Mouse (Mus musculus) heart, postnatal 14 days (tissue): ENCODE results near the gene Il11ra1. TPM values are rescaled to one million over a fixed set of nuclear protein-coding genes. Genes with fewer than 3 reads are reported as not detected.

Experiments used
- DNase-seq, 2 experiments: peaks; one replicate each; pipeline ENCODE4 v3.0.0; 2021 to 2022
- intact Hi-C: fragments of 180-260 bp; cut with DNase I; formaldehyde crosslinking; loops from one replicate; pipeline ENCODE4 v1.15.1; 2025
- total RNA-seq, 2 experiments: library from RNA; stranded (reverse); gene quantifications; 2 replicates each; pipeline ENCODE4 v1.2.3; 2021

Gene Il11ra1
- total RNA-seq, 2 experiments from 2014 or later: 56.9 to 61.0 TPM

DNA sequence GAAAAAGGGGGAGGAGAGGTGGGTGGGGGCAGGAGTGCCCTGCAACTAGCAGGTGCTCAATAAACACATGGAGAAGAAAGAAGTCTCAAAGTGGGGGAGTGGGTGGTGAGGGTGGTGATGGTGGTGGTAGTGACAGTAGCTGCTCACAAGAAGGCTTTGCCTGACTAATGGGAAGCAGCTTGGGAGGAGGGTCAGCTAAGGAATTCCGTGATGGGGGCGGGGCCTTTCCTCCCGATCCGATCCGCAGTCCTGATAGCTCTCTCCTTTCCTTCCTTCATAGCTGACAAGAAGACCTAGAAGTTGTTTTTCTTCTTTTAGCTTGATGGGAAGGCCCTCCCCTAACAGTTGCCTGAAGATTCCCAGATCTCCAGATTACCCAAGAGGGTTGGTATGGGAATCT is 4.9 kb downstream of the Il11ra1 start:
- intact Hi-C loops: loop anchor here (5.0 kb wide), 1 partner anchor 92 kb away; no protein-coding TSS in a partner anchor
- DNase-seq: no peak

DNA sequence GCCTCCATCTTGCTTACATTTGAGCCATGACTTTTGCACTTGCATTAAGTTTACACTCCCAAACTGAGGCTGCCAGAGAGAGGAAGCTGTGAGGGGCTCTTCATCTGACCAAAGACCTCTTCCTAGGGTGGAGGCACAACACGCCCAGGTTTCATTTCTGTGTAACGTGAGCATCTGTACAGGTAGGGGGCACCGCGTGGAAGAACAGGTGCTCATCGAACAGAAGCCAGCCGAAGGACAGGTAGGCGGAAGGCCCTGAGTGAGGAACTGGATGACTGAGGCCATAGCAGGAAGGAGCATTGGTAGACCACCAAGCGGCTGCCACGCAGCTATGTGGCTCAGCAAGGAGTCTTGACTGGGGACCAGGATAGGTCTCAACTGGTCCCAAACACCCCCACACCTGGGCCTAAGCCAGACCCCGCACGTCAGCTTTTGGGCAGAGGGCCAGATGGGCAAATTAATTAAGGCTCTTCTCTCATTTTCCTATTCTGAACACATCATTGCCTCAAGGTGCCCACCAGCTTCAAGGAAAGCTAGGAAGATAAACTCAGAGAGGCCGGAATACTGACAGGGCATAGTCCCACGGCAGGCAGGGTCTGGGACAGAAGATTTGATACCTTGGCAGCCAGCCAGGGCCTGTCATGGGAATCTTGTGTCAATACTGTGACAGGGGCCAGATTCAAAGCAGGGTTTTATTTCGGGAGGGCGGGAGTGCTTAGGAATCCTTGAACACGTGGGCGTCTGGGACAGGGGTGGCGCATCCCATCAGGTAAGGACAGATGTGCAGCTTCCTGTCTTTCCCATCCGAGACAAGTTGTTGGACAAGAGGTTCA is 6.3 kb downstream of the Il11ra1 start:
- intact Hi-C loops: loop anchor here (2.0 to 5.0 kb wide), 2 partner anchors 94 to 151 kb away; no protein-coding TSS in a partner anchor
- DNase-seq: no peak

DNA sequence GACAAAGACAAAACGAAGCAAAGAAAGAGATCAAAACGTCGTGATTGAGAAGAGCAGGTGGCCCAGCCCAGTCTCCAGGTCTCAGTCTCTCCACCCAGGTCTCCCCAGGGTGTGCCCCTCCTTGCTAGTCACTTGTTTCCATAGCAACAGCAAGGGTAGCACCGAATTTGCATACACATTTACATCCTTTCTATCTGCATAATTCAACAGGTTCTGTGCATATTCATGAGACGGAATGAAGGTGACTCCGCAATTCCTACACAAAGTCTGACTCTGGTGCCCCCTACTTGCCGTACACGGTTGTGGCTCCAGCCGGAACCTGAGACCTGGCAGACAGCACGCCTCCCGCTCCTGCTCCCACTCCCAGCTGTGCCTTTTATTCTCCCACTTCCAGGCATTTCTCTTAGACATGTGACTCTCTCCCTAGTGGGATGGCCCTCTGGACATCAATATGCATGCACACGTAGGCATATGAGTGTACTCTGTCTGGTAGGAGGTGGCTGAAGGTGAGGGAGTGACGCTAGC is 7.3 kb downstream of the Il11ra1 start:
- intact Hi-C loops: loop anchor here (2.0 to 5.0 kb wide), 2 partner anchors 95 to 152 kb away; no protein-coding TSS in a partner anchor
- DNase-seq: peak; percentile 47 to 64

DNA sequence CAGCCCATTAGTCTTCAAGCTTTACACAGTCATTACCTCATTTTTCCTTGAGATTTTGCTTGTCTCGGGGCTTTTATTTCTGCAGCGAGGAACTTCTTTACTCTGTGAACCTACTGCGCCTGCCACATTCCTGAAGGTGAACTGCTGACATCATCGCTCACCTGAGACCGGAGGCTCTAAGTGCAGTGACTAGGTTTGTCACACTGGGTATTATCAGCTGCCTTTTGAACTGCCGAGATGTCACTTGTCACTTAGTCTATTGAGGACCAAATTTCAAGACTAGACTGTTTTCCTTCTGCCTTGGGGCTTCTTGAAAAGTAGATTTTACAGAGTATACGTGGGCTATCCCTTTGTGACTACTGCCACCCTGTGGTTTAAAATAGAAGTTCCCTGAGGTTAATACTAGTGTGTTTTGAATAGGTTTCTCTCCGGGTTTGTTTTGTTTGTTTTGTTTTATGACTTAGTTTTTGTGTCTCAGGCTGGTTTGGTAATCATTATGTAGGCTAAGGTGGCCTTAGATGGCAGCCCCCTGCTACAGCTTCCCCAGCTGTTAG is 8.5 kb downstream of the Il11ra1 start:
- peak in 1 of 2 experiments; percentile 62 for DNase-seq

DNA sequence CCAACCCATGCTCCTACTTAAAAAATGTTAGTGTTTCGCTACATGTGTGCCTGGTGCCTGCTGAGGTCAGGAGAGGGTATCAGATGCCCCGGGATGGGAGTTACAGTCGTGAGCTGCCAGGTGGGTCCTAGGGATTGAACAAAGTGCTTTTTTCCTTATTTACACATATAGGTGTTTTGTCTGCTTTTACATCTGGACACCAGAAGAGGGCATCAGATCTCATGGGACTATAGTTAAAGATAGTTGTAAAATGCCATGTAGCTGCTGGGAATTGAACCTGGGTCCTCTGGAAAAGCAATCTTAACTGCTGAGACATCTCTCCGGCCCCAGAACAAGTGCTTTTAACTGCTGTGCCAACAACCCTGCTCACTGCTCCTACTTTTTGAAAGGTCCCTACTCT is 10.4 kb downstream of the Il11ra1 start:
- no peak for DNase-seq
- intact Hi-C loops: no loop called here

More for the DNA sequence above, 8.5 kb downstream of the Il11ra1 start:
- intact Hi-C loops: loop anchor here (2.0 to 5.0 kb wide), 3 partner anchors 55 to 239 kb away; no protein-coding TSS in a partner anchor

DNA sequence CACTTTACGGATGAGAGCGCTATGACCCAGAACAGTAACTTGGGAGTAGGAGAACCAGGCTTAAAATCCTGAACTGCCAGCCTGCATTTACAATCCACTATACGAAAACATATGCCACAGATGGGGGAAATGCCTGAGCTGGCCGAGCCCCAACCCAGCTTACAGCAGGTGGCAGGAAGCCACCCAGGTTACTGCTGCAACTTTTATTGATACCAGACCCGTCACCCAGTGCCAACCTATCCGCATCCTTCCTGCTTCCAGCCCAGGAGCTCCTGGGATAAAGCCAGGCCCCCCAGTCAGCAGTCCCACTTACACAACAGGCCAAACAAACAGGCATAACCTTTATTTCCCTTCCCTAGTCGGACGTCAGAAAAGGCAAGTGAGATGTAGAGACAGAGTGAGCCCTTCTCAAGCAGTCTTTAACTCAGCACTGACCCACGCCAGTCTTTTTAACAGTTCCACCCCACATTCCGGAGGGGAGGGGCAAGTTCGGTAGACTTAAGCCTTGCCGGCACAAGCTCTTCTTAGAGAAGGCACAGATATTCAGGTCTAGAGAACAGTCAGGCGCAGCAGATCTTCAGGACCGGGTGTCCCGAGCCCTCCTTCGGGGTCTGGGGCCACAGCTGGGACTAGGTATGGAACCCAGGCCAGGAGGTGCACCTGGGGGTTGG is 12.1 kb downstream of the Il11ra1 start:
- intact Hi-C loops: no loop called here
- no peak for DNase-seq

DNA sequence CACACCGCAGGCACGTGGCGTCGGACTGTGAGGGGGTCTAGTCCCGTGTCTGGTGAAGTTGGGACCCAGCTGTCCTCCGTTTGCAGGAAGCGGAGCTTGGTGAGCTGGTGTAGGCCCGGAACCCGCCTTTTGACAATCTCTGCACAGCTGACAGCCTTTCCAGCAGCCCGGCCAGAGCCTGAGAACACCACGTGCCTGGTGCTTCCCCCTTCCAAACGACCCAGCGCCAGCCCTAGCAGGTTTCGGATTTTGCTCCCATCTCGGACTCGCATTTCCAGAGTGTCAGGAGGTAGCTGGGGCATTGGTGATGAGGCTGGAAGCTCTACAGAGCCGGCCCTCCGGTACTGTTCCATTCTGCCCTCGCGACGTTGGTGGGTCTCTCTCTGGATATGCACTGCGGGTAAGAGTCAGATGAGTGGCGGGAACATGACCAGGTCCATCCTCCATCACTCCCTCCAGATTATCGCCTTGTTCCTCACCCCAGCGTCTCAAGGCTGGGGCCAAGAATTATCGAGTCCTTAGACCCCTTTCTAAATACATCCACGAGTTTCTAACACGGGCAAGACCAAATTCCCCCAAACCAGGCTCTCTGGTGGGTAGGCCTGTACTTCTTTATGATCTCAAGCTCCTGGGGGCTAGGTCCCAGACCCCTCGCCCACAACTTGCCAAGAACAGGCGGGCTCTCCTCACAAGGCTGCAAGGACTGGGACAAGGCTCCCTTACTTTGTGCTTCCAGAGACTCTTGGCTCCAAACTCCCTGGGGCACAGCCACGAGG is 12.8 kb downstream of the Il11ra1 start:
- DNase-seq: peak in 1 of 2 experiments; percentile 34
- intact Hi-C loops: no loop called here

DNA sequence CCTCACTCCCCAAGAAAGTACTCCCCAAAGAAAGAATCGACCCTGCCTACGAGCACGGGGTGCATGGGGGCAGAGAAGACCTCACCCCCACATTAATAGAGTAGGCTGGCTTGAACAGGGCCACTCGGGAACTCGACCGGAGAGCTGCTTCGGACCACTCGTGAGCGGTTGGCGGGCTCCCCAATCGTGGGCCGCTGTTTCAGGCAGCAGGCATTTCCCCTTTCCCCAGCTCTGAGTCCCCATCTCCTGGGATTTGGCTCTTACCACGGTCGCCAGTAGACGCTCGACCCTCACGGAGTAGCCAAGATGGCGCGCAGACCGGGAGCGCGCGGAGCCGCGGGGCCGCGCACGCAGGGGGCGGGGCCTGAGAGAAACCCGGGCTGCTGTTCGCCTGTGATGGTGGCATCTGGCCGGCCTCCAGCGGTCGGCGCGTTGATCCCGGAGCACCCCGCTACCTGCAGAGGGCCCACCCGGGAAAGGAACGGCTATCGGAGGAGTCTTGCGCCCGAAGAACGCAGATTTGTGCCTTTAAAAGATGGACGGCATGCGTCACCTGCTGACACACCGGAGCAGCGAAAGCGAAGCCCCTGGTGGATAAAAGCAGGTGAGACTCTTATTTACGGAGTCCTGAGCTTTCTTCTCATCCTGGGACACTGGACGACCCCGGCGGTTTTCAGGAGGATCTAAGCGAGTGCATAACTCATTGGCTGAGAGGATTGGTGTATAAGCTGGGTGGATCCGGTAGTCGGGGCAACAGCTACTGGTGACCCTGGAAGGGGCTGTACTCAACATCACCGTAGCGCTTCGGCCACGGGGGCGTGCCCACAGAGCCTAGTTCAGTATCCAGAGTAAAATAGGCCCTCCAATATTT is 13.6 kb downstream of the Il11ra1 start, which contains the start of gene Rpp25l:
TSS of gene Rpp25l (minus strand) at position 338 of the 871 bp plus-strand sequence.
- peak; percentile 88 for DNase-seq
- intact Hi-C loops: loop anchor here (1.0 kb wide), 1 partner anchor 22 kb away; no protein-coding TSS in a partner anchor

DNA sequence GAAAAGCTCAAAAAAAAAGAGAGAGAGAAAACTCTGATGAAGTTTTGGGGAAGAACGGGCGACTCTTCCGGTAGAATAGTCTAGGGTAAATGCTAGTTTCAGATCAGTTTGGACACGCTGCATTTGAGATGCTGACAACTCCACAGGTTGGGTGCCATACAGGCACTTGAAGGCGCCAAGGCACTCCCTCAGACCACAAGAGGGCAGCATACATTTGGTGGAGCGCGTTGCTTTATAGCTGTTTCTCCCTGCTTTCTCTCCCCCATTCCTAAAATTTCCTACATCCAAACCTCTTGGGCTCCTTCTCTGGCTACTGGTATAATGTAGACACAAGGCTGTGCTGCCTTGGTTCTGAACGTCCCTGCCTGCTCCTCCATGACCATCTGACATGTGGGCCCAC is 14.5 kb downstream of the Il11ra1 start:
- intact Hi-C loops: loop anchor here (1.0 kb wide), 1 partner anchor 21 kb away; no protein-coding TSS in a partner anchor
- DNase-seq: peak; percentile 58 to 78

DNA sequence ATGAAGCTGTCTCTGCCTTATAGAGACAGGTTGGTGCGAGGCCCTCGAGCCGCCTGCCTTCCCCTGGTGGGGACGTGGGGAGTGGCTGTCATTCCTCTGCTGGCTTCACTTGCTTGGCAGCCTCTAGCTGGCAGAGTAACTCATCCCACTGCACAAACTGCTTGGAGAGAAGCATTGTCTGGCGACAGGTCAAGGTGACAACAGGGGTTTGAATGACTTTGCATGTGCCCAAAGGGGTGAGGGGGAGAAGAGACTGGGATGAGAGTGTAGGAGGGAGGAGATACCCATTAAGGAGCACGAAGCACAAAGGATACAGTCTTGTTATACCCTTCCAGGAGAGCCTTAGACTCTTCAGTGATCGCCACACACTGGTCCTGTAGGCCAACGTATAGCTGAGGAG is 15.3 kb downstream of the Il11ra1 start:
- no peak for DNase-seq
- intact Hi-C loops: no loop called here

DNA sequence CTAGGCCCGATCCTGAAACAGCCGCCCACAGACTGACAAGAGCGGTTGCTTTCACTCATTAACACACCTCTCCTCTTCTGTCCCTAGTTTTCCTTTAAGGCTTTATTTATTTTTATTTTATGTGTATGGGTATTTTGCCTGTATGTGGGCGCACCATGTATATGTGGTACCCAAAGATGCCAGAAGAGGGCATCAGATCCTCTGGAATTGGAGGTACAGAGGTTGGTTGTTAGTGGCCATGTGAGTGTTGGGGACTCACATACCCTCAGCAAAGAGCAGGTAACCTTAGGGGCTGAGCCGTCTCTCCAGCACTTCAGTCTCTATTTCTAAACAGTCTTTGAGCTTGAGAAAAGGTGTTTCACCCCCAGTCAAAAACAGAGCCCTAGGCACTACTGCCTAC is 15.8 kb downstream of the Il11ra1 start:
- intact Hi-C loops: no loop called here
- peak; percentile 25 to 51 for DNase-seq

DNA sequence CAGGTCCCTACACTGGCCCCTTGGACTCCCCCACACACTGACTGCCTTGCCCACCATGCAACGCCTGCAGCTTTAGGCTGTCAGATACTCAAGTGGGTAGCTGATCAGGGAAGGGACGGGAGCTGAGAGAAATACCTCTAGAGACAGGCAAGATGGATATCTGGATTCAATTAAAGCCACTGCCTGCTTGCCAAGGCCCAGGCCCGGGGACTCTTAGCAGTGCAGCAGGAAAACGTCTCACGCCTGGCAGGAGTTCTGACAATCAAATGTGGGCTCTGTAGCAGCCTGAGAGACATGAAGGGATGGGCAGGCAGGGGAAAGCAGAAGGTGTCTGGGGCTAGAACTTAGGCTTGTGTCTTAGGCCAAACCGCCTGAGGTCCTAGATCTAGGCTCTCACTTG is 17.0 kb downstream of the Il11ra1 start:
- intact Hi-C loops: no loop called here
- DNase-seq: no peak

DNA sequence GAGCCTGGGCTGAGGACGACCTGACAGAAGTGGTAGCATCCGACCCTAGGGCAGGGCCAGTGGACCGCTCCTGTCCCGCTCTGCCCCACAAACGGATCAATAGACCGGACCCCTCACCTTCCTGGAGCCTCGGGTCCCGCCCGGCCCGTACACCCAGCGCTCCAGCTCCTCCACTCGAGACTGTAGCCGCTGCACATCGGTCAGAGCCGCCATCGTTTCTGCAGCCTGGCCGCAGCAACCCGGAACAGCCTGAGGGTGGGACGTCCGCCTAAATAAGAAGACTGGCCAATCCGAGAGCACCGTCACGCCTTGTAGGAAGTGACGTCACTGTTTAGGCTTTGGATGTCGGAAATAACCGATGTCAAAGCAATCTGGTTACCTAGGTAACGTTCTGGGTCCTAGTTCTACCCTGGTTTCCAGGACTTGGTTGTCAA is 23.1 kb downstream of the Il11ra1 start, which contains the start of gene Dctn3:
TSS of gene Dctn3 (minus strand) at position 253 of the 434 bp plus-strand sequence.
- intact Hi-C loops: no loop called here

DNA sequence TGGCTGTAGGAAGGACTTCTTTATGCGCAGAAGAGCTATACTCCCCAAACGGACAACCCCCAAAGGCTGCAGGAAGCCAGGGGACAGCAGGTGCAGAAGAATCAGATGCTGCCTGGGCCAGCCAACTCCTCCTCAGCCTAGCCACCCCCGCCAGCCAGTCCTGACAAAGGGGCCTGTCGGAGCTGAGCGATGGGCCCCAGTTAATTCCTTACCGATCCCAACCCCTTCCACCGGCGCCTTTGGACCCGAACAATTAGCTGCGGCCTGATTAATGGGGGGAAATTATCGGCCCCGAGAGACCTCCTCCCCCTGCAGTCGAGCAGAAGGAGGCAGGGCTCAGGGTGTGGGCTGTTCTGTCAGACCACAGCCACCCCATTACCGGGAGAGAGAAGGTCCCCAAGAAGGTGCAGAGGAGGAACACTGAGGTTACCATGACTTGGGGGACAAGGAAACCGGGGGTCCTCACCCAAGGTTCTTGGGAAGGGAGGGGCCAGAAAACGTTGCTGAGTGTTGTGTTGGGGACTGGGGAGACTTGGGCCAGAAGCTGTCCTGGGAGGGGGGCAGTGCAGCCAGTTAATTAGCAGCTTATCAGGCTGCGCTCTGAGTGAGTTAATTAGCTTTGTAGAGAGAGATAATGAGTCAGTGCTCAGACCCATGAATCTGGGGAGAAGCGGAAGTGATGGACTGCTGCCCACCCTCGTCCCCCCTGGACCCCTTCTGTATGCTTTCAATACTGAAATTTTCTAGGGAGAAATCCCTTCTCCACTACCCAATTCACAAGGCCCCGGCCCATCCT is 27.2 kb downstream of the Il11ra1 start:
- no peak for DNase-seq
- intact Hi-C loops: no loop called here

More for the DNA sequence above, 23.1 kb downstream of the Il11ra1 start, which contains the start of gene Dctn3:
- peak; percentile 80 to 86 for DNase-seq

DNA sequence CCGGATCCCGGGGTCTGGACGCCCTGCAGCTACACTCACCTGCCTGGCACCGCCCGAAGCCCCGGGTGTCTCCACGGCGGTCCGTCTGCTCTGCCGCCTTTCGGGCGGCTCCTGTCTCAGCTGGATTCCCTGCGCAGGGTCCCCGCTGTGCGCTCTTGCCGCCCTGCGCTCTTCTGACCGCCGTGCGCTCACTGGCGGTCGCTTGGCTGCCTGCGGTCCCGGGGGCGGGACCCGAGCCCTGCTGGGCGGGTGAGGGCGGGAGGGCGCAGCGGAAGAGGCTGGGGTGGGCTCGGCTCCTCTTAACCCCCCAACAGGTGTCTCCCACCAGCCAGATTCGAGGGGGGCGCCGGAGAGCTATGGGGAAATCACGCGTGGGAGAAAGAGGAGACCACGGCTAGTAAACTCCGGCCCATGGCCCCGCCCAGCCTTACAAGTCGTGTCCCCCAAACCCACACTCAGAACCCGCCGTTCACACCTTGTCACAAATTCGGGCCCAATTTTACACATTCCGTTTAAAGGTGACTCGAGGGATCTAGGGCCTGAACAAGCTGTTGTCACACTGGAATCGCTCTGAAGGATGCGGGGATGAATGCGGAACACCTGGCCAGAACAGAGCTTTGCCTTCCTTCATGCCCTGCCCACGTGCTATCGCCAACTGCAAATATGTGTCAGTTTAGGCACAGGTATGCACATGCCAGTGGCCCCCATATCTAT is 31.4 kb downstream of the Il11ra1 start, which contains the start of gene Arid3c:
TSS of gene Arid3c (minus strand) at position 91 of the 714 bp plus-strand sequence.
- DNase-seq: no peak
- intact Hi-C loops: no loop called here

DNA sequence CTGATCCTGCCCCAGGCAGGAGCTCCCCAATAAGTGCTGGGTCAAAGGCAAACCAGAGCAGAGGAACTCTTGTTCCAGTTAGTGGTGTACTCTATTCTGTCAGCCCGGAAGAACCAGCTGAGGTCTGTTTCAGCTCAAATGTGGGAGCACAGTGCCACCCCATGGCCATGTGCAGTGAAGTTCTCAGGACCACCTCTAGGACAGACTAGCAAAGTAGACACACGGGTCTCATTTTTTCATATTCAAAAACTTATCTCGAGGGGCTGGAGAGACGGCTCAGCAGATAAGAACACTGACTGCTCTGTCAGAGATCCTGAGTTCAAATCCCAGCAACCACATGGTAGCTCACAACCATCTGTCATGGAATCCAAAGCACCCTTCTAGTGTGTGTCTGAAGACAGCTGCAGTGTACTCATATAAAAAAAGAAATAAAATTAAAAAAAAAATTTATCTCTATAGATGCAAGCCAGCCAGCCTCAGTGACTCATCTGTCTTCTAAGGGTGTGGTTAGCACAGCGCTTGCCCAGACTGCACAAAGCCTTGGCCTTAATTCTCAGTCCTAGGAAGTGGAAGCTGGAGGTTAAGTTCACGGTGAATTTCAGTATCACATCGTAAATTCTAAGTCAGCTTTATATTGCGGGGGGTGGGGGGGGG is 37.9 kb downstream of the Il11ra1 start:
- DNase-seq: peak; percentile 75 to 79
- intact Hi-C loops: no loop called here

DNA sequence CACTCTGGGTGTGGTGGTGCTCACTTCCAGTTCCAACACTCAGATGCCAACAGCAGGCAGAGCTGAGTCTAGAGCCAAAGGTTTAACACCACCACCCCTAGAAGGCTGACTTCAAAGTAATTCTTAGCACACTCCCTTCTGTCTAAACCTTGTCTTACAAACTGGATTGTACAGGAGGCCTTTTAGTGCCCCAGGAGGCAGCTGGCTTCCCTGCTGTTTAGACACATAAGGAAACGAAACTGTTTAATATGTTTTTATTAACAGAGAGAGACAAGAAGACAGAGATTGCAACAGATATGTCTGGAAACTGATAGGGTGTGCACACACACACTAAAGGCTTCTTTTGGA is 38.4 kb downstream of the Il11ra1 start:
- intact Hi-C loops: no loop called here
- DNase-seq: no peak
